Mouse (Mus musculus): Measurements from ENCODE around the gene Ubqln4. TPM values are rescaled to one million over a fixed set of nuclear protein-coding genes. Genes with fewer than 3 reads are reported as not detected.

Gene Ubqln4
- total and polyA plus RNA-seq, 3 experiments, result 43.6 to 171 (median 83.0) TPM

GRCm38 (mm10) chr3:88566536-88567061 is 13.0 kb downstream of the Ubqln4 start:
- H3K79me2 ChIP-seq (ENCODE audit: control insufficient read depth, insufficient read depth, low read length, poor library complexity), result no peaks in the 10 kb centered on the region
- H3K36me3 ChIP-seq (ENCODE audit: control insufficient read depth in 1 of 2, insufficient read depth in 2 of 2, low read length in 2 of 2), result peaks cover 0 to 31% of the 10 kb centered on the region in 2 experiments; a peak in 2 of 4 replicates
- no peak overlapping the region for H3K4me3 ChIP-seq (ENCODE audit: control insufficient read depth in 1 of 2, insufficient read depth in 1 of 2, low read depth in 2 of 2, low read length in 2 of 2)
- H3K27ac ChIP-seq (ENCODE audit: control insufficient read depth, low read depth, low read length), result no peak overlapping the region
- no peaks in the 10 kb centered on the region for H3K4me1 ChIP-seq (ENCODE audit: control insufficient read depth in 1 of 2, insufficient read depth in 2 of 2, low read length in 2 of 2)
- H3K27me3 ChIP-seq (ENCODE audit: control insufficient read depth in 1 of 2, insufficient read depth in 2 of 2, low read length in 2 of 2), result no peaks in the 10 kb centered on the region
- no peak overlapping the region for H3K9ac ChIP-seq (ENCODE audit: control insufficient read depth, low read depth, low read length, poor library complexity, severe bottlenecking)
- no peak for TF ChIP-seq MYC (IDR thresholded peaks at IDR 0.05; ENCODE audit: low read depth, low read length)
- TF ChIP-seq TAL1 (IDR thresholded peaks at IDR 0.05; ENCODE audit: low read length), result no peak
- TF ChIP-seq RAD21 (IDR thresholded peaks at IDR 0.05; ENCODE audit: low read depth, low read length), result no peak
- no peak for TF ChIP-seq POLR2AphosphoS5 (IDR thresholded peaks at IDR 0.05; ENCODE audit: borderline replicate concordance, low read depth, low read length)
- no peak for TF ChIP-seq NRF1 (IDR thresholded peaks at IDR 0.05; ENCODE audit: insufficient read depth, low read depth, low read length, poor library complexity, severe bottlenecking)
- no peak for TF ChIP-seq POLR2A (IDR thresholded peaks at IDR 0.05; ENCODE audit: control insufficient read depth in 1 of 2, insufficient read depth in 1 of 2, low read depth in 1 of 2, low read length in 2 of 2, poor library complexity in 1 of 2)
- TF ChIP-seq SIN3A (IDR thresholded peaks at IDR 0.05; ENCODE audit: low read length), result no peak
- TF ChIP-seq ETS1 (IDR thresholded peaks at IDR 0.05; ENCODE audit: low read depth, low read length), result no peak
- no peak for DNase-seq (ENCODE audit: low read depth, low spot score)
- no peaks in the 10 kb centered on the region for H3K9me3 ChIP-seq (replicated peaks; ENCODE audit: insufficient read depth, low read length)

- Histone ChIP-seq H3K79me2 (ENCODE audit: control insufficient read depth, insufficient read depth, low read length, poor library complexity) (no peaks in the 10 kb centered on the region), H3K4me1 (ENCODE audit: control insufficient read depth in 1 of 2, insufficient read depth in 2 of 2, low read length in 2 of 2) (no peaks in the 10 kb centered on the region), H3K36me3 (ENCODE audit: control insufficient read depth in 1 of 2, insufficient read depth in 2 of 2, low read length in 2 of 2) (peaks cover 0 to 27% of the 10 kb centered on the region in 2 experiments; a peak in 2 of 4 replicates), H3K4me3 (ENCODE audit: control insufficient read depth in 1 of 2, insufficient read depth in 1 of 2, low read depth in 2 of 2, low read length in 2 of 2) (no peak overlapping the region), H3K27ac (ENCODE audit: control insufficient read depth, low read depth, low read length) (no peak overlapping the region), H3K27me3 (ENCODE audit: control insufficient read depth in 1 of 2, insufficient read depth in 2 of 2, low read length in 2 of 2) (no peaks in the 10 kb centered on the region), H3K9ac (ENCODE audit: control insufficient read depth, low read depth, low read length, poor library complexity, severe bottlenecking) (no peak overlapping the region), H3K9me3 (replicated peaks; ENCODE audit: insufficient read depth, low read length) (no peaks in the 10 kb centered on the region)
- TF ChIP-seq MXI1 (IDR thresholded peaks at IDR 0.05; ENCODE audit: low read depth, low read length) (no peak), NELFE (IDR thresholded peaks at IDR 0.05; ENCODE audit: low read depth, low read length) (no peak), CHD2 (IDR thresholded peaks at IDR 0.05; ENCODE audit: low read length) (no peak), UBTF (IDR thresholded peaks at IDR 0.05; ENCODE audit: borderline replicate concordance, insufficient read depth, low read depth, low read length) (no peak), HCFC1 (IDR thresholded peaks at IDR 0.05; ENCODE audit: low read depth, low read length) (no peak), GATA1 (IDR thresholded peaks at IDR 0.05; ENCODE audit: low read depth, low read length) (no peak), ZKSCAN1 (IDR thresholded peaks at IDR 0.05; ENCODE audit: low read depth, low read length) (no peak), CTCF (IDR thresholded peaks at IDR 0.05 in 2 of 3, conservative IDR thresholded peaks at IDR 0.05 in 1 of 3; ENCODE audit: control insufficient read depth in 1 of 3, insufficient read depth in 1 of 3, low read depth in 2 of 3, low read length in 3 of 3, poor library complexity in 1 of 3, severe bottlenecking in 1 of 3) (no peak), MYC (IDR thresholded peaks at IDR 0.05; ENCODE audit: low read depth, low read length) (no peak), ZNF384 (IDR thresholded peaks at IDR 0.05; ENCODE audit: low read depth, low read length) (no peak), MAX (IDR thresholded peaks at IDR 0.05; ENCODE audit: low read length) (no peak), POLR2AphosphoS2 (IDR thresholded peaks at IDR 0.05; ENCODE audit: low read length) (no peak), ETS1 (IDR thresholded peaks at IDR 0.05; ENCODE audit: low read depth, low read length) (no peak), POLR2A (IDR thresholded peaks at IDR 0.05; ENCODE audit: control insufficient read depth in 1 of 2, insufficient read depth in 1 of 2, low read depth in 1 of 2, low read length in 2 of 2, poor library complexity in 1 of 2) (no peak), ZMIZ1 (IDR thresholded peaks at IDR 0.05; ENCODE audit: low read depth, low read length) (no peak), USF1 (IDR thresholded peaks at IDR 0.05; ENCODE audit: low read depth, low read length) (no peak), SMC3 (IDR thresholded peaks at IDR 0.05; ENCODE audit: low read depth, low read length) (no peak), ZC3H11A (IDR thresholded peaks at IDR 0.05; ENCODE audit: low read depth, low read length) (no peak), EP300 (IDR thresholded peaks at IDR 0.05; ENCODE audit: low read depth in 1 of 2, low read length in 2 of 2) (no peak), MEF2A (IDR thresholded peaks at IDR 0.05; ENCODE audit: extremely low read depth, insufficient replicate concordance, low read depth, low read length, poor library complexity, severe bottlenecking) (no peak)
- no peak for DNase-seq (ENCODE audit: low read depth, low spot score)
Observed at GRCm38 (mm10) chr3:88567892-88568291, 14.3 kb downstream of the Ubqln4 start.

Data from MEL (cell line).